Mouse (Mus musculus): ENCODE measurements around the gene Mdc1. TPM values are rescaled to one million over a fixed set of nuclear protein-coding genes. Genes with fewer than 3 reads are reported as not detected.

Gene Mdc1
- polyA plus RNA-seq, 1 experiment from 2014 or later = 18.3 TPM

DNA sequence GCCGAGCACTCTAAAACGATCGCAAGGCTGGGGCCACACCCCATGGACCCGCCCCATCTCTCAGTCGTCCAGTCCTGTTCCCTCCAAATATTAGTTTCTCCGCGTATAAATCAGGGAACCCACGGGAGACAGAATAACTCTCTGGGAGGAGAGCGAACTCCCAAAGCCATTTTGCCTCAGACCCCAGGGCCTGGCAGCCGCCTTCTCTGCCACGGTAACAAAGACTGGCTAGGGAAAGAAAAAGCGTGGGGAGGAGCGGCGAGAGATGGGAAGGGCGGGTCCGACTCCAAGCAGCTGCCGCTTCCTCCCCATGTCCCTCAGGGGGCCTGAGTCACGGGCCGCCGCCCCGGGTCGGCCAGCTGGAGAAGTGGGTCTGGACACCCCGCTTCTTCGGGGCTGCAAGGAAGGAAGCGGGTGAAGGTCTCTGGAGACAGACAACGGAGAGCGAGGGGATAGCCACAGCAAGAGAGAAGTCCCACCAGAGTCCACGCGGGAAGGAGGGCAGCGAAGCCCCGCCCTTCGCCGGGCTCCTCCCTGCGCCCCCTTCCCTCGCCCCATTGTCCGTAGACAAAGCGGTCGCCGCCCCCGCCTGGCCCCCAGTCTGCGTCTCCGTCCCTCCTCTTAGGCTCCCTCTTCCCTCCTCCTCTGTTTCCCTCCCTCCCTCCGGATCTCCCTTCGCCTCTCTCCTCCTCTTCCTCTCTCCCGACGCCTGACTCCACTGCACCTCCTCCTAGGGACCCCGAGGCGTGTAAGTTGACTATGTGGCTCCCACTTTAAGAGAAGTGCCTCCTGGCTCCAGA lies 24.4 kb downstream of the Mdc1 start, which contains the start of gene Ppp1r18:
Ppp1r18 (plus strand) TSS at position 113 of the 800 bp plus-strand sequence.
- H3K27me3 ChIP-seq (ENCODE audit: insufficient read depth, poor library complexity, severe bottlenecking) = 0 out of 2 replicates have a peak, but pooled peaks cover 4% of the 10 kb centered on the region
- H3K27ac ChIP-seq = peak within 1 kb of the TSS; percentile 99
- no peaks in the 10 kb centered on the region; the same call in 1 of the 2 replicates for H3K9me3 ChIP-seq
- peaks cover 41% of the 10 kb centered on the region for H3K36me3 ChIP-seq
- WGBS = under 1% methylated on average over 46 of the region's 48 CpGs
- peak; percentile 92 for DNase-seq (ENCODE audit: low spot score)
- peaks cover 92% of the 10 kb centered on the region for H3K4me1 ChIP-seq (replicated peaks)
- H3K4me3 ChIP-seq = peak within 1 kb of the TSS; percentile 83

GRCm38 (mm10) chr17:35866281-35866831 lies 25.0 kb downstream of the Mdc1 start:
- WGBS = under 1% methylated on average over 38 of the region's 38 CpGs
- Histone ChIP-seq H3K4me3 (peak overlapping the region; percentile 83), H3K27me3 (ENCODE audit: insufficient read depth, poor library complexity, severe bottlenecking) (0 out of 2 replicates have a peak, but pooled peaks cover 4% of the 10 kb centered on the region), H3K27ac (peak overlapping the region; percentile 99), H3K36me3 (peaks cover 48% of the 10 kb centered on the region), H3K9me3 (peaks cover 6% of the 10 kb centered on the region; the same call in 1 of the 2 replicates), H3K4me1 (replicated peaks) (peaks cover 87% of the 10 kb centered on the region)
- DNase-seq (ENCODE audit: low spot score) = peak; percentile 72

DNA sequence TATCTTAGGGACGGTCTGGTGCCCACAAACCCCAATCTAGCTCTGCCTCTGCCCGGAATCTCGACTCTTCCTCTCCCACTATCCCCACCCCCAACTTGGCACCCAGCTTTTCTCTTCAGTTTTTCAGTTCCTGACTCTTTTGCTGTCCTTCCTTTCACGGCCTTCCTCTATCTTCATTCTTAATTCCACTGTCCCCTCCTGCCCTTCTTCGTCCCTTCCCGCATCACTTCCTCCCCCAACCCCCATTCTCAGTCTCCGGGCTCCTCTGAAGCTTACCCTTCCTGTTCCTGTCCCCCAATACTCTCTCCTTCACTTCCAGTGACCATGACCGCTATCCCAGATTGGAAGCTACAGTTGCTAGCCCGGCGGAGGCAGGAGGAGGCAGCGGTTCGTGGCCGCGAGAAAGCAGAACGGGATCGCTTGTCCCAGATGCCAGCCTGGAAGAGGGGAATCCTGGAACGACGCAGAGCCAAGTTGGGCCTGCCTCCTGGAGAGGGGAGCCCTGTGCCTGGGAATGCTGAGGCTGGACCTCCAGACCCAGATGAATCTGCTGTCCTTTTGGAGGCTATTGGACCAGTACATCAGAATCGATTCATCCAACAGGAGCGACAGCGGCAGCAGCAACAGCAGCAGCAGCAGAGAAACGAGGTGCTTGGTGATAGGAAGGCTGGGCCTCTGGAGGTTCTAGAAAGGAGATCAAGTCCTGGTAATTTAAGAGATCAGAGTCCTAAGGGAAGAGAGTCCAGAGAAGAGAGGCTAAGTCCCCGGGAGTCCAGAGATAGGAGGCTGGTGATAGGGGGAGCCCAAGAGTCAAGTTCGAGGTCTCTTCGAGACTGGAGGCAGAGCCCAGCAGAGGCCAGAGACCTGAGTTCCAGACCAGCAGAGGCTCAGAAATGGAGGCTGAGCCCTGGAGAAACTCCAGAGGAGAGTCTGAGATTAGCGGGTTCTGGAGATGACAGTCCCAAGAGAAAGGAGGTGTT lies 25.9 kb downstream of the Mdc1 start:
- Histone ChIP-seq H3K4me3 (peak overlapping the region; percentile 83), H3K4me1 (replicated peaks) (peaks cover 85% of the 10 kb centered on the region)

DNA sequence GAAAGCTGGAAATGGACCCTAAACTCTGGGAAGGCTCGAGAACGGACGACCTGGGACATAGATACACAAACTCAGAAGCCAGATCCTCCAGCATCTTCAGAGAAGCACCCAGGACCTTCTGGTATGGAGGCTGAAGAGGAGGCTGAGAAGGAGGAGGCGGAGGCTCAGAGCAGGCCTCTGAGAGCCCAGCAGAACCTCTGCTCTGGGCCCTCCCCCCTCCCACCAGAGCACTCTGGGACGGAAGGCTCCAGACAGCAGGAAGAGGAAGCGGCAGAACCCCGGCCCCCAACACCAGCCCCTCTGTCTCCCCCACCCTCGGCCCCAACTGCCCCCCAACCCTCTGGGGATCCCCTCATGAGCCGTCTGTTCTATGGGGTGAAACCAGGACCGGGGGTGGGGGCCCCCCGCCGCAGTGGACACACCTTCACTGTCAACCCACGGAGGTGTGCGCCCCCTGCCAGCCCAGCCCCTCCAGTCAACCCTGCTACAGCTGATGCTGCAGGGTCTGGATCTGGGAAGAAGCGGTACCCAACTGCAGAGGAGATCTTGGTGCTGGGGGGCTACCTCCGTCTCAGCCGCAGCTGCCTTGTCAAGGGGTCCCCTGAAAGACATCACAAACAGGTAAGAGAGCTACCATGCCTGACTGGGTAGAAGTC lies 27.0 kb downstream of the Mdc1 start:
- Histone ChIP-seq H3K4me3 (peak overlapping the region; percentile 83), H3K36me3 (peaks cover 63% of the 10 kb centered on the region), H3K27ac (peak overlapping the region; percentile 99), H3K4me1 (replicated peaks) (peaks cover 87% of the 10 kb centered on the region), H3K9me3 (peaks cover 7% of the 10 kb centered on the region; the same call in 1 of the 2 replicates), H3K27me3 (ENCODE audit: insufficient read depth, poor library complexity, severe bottlenecking) (0 out of 2 replicates have a peak, but pooled peaks cover 4% of the 10 kb centered on the region)
- WGBS = 33% methylated on average over 17 of the region's 17 CpGs
- no peak for DNase-seq (ENCODE audit: low spot score)

More for the DNA sequence above, 25.9 kb downstream of the Mdc1 start:
- no peak for DNase-seq (ENCODE audit: low spot score)
- H3K27ac ChIP-seq = peak overlapping the region; percentile 99
- H3K9me3 ChIP-seq = peaks cover 7% of the 10 kb centered on the region; the same call in 1 of the 2 replicates
- 9% methylated on average over 26 of the region's 26 CpGs for WGBS
- 0 out of 2 replicates have a peak, but pooled peaks cover 4% of the 10 kb centered on the region for H3K27me3 ChIP-seq (ENCODE audit: insufficient read depth, poor library complexity, severe bottlenecking)
- peaks cover 55% of the 10 kb centered on the region for H3K36me3 ChIP-seq

DNA sequence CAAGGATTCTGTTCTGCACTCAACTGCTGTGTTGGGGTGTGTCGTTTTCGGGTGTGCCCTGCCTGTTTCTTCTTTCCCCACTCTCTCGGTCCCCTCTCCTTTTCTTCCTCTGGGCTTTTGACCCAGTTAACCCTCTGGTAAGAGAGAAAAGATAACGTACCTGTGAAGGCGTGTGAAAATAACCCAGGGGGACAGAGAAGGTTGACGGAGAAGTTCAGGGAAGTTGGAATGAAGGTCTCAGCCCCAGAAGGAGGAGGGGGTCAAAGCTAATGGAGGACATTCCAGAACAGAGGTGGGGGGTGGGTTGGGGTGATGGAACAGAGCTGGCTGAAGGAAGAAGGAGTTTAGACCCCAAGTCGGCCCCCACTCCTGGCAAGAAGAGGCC lies 27.6 kb downstream of the Mdc1 start:
- Histone ChIP-seq H3K4me1 (replicated peaks) (peaks cover 87% of the 10 kb centered on the region), H3K27ac (peak overlapping the region; percentile 99), H3K27me3 (ENCODE audit: insufficient read depth, poor library complexity, severe bottlenecking) (0 out of 2 replicates have a peak, but pooled peaks cover 4% of the 10 kb centered on the region), H3K4me3 (peak overlapping the region; percentile 83), H3K36me3 (peaks cover 63% of the 10 kb centered on the region), H3K9me3 (peaks cover 7% of the 10 kb centered on the region; the same call in 1 of the 2 replicates)
- DNase-seq (ENCODE audit: low spot score) = no peak
- 7% methylated on average over 7 of the region's 7 CpGs for WGBS

DNA sequence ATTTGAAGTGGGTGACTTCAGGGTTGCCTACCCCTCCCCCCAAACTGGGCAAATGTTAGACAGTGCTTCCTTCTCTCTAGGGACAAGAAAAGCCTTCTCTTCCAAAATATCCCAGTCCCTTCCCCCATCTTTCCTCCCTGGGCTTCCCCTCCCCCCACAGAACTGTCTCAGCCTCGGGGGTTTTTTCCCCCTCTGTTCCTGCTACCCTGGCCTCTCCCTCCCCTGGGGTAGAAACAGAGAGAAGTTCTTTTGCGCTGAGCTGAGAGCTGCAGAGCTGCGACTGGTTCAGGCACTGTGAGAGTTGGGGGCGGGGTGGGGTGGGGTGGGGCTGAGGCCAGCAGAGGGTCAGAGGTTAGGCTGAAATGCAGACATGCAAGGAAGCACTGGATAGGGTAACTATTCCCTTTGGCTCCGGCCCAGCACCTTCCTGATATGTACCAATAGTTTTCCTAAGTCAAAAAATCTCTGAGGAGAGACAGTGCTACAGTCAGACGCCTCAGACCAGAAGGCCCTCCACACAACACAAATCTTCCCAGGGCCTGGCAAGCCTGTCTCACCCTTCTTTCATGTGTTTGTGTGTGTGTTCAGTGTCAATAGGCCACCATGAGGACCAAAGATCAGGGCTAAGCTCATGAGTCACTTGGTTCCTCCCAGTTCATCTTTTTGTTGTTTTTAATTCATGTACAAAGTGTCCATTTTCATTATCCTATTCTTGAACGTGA lies 28.2 kb downstream of the Mdc1 start:
- Histone ChIP-seq H3K4me3 (peak overlapping the region; percentile 83), H3K36me3 (peaks cover 63% of the 10 kb centered on the region), H3K27me3 (ENCODE audit: insufficient read depth, poor library complexity, severe bottlenecking) (no peaks in the 10 kb centered on the region), H3K27ac (peak overlapping the region; percentile 99), H3K9me3 (peaks cover 7% of the 10 kb centered on the region; the same call in 1 of the 2 replicates), H3K4me1 (replicated peaks) (peaks cover 83% of the 10 kb centered on the region)
- 4% methylated on average over 7 of the region's 7 CpGs for WGBS
- DNase-seq (ENCODE audit: low spot score) = peak; percentile 75

GRCm38 (mm10) chr17:35870151-35870883 lies 29.0 kb downstream of the Mdc1 start:
- no peak for DNase-seq (ENCODE audit: low spot score)
- peak overlapping the region; percentile 99 for H3K27ac ChIP-seq
- peaks cover 75% of the 10 kb centered on the region for H3K4me1 ChIP-seq (replicated peaks)
- peaks cover 7% of the 10 kb centered on the region; the same call in 1 of the 2 replicates for H3K9me3 ChIP-seq
- H3K36me3 ChIP-seq = peaks cover 66% of the 10 kb centered on the region
- H3K27me3 ChIP-seq (ENCODE audit: insufficient read depth, poor library complexity, severe bottlenecking) = no peaks in the 10 kb centered on the region
- WGBS = 67% methylated on average over 9 of the region's 9 CpGs
- H3K4me3 ChIP-seq = peak overlapping the region; percentile 83

DNA sequence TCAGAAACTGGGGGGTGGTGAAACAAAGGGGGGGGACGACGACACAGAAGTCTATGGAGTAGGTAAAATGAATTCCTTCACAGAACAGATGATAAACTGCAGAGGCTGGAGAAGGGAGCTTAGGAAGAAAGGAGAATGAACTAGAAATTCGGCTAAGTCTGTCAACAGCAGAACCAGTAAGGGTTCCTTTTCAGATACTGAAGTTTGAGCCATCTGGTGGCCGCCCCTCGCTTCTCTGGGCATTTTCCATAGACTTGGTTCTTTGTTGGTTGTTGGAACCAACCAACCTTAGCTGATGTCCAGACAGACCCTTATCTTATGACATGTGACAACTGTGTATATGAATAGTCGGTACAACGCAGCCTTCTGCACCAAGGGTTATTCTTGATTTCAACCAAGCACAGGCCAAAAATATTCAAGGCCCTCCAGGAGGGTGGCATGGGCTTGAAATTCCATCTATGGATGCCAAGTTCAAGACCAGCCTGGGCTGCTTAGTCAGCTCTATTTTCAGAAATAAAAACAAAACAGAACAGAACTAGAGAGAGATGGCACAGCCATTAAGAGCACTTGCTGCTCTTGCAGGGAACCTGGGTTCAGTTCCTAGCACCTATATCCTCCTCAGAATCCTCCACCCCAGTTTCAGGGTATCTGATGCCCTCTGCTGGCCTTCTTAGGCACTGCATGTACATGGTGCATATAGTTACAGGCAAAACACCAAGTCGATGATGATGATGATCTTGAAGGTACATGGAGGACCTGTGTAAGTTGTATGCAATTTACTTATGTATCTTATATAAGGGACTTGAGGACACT lies 29.8 kb downstream of the Mdc1 start:
- peaks cover 72% of the 10 kb centered on the region for H3K36me3 ChIP-seq
- H3K4me1 ChIP-seq (replicated peaks) = peaks cover 67% of the 10 kb centered on the region
- H3K27me3 ChIP-seq (ENCODE audit: insufficient read depth, poor library complexity, severe bottlenecking) = no peaks in the 10 kb centered on the region
- H3K27ac ChIP-seq = no peak overlapping the region
- 87% methylated on average over 8 of the region's 8 CpGs for WGBS
- no peak for DNase-seq (ENCODE audit: low spot score)
- peaks cover 7% of the 10 kb centered on the region; the same call in 1 of the 2 replicates for H3K9me3 ChIP-seq
- H3K4me3 ChIP-seq = peak overlapping the region; percentile 83

GRCm38 (mm10) chr17:35873774-35874519 lies 32.6 kb downstream of the Mdc1 start:
- no peaks in the 10 kb centered on the region for H3K27me3 ChIP-seq (ENCODE audit: insufficient read depth, poor library complexity, severe bottlenecking)
- H3K4me1 ChIP-seq (replicated peaks) = peaks cover 39% of the 10 kb centered on the region
- H3K4me3 ChIP-seq = peak overlapping the region; percentile 33; the same call in 1 of the 2 replicates
- H3K36me3 ChIP-seq = peaks cover 73% of the 10 kb centered on the region
- WGBS = 31% methylated on average over 21 of the region's 21 CpGs
- DNase-seq (ENCODE audit: low spot score) = peak; percentile 87
- peaks cover 7% of the 10 kb centered on the region; the same call in 1 of the 2 replicates for H3K9me3 ChIP-seq
- H3K27ac ChIP-seq = peak overlapping the region; percentile 26; the same call in 1 of the 2 replicates

GRCm38 (mm10) chr17:35874721-35875120 lies 33.4 kb downstream of the Mdc1 start:
- Histone ChIP-seq H3K36me3 (peaks cover 73% of the 10 kb centered on the region), H3K27ac (no peak overlapping the region), H3K4me3 (no peak overlapping the region), H3K27me3 (ENCODE audit: insufficient read depth, poor library complexity, severe bottlenecking) (no peaks in the 10 kb centered on the region), H3K4me1 (replicated peaks) (peaks cover 35% of the 10 kb centered on the region), H3K9me3 (peaks cover 7% of the 10 kb centered on the region; the same call in 1 of the 2 replicates)
- DNase-seq (ENCODE audit: low spot score) = no peak
- 94% methylated on average over 6 of the region's 6 CpGs for WGBS
